Mouse (Mus musculus) MN1 (cell line): ENCODE measurements at regions not wholly inside any gene's neighbourhood (a gene's known extent, or its start where the extent isn't known, plus 50 kb on each side); places are given as distances from the start of the nearest gene placed in this dataset.
A peak's percentile ranks its signal among the peaks of the same experiment; 100 is the strongest.

Source experiments
- DNase-seq: peaks from one replicate; pipeline ENCODE4 v3.0.0-alpha.2; 2016; ENCODE audit warnings: low spot score

- DNase-seq, result no peak
These were observed 207.8 kb upstream of the Klf4 start for GRCm38 (mm10) chr4:55740062-55740461.

- DNase-seq, result no peak
These were observed 206.4 kb upstream of the Klf4 start for GRCm38 (mm10) chr4:55738714-55739113.

- DNase-seq, result no peak
These were observed 203.2 kb upstream of the Klf4 start for GRCm38 (mm10) chr4:55735453-55735852.

- no peak for DNase-seq
These were observed 202.1 kb upstream of the Klf4 start for GRCm38 (mm10) chr4:55734331-55734730.

- DNase-seq, result no peak
These were observed 201.0 kb upstream of the Klf4 start for GRCm38 (mm10) chr4:55733223-55733622.

- peak; percentile 47 for DNase-seq
These were observed 199.7 kb upstream of the Klf4 start for GRCm38 (mm10) chr4:55732006-55732405.

GRCm38 (mm10) chr4:55730266-55730665 is 198.0 kb upstream of the Klf4 start:
- DNase-seq, result peak; percentile 72

GRCm38 (mm10) chr4:55727178-55727577 is 194.9 kb upstream of the Klf4 start:
- no peak for DNase-seq

- no peak for DNase-seq
These were observed 193.8 kb upstream of the Klf4 start for GRCm38 (mm10) chr4:55726081-55726480.

GRCm38 (mm10) chr4:55724286-55724685 is 192.0 kb upstream of the Klf4 start:
- no peak for DNase-seq

- DNase-seq, result no peak
These were observed 190.9 kb upstream of the Klf4 start for GRCm38 (mm10) chr4:55723124-55723523.

GRCm38 (mm10) chr4:55722388-55722787 is 190.1 kb upstream of the Klf4 start:
- no peak for DNase-seq

GRCm38 (mm10) chr4:55721834-55722233 is 189.6 kb upstream of the Klf4 start:
- DNase-seq, result peak; percentile 16

GRCm38 (mm10) chr4:55718438-55718837 is 186.2 kb upstream of the Klf4 start:
- peak; percentile 25 for DNase-seq

- DNase-seq, result peak; percentile 9
These were observed 183.9 kb upstream of the Klf4 start for GRCm38 (mm10) chr4:55716161-55716651.

GRCm38 (mm10) chr4:55711500-55712341 is 179.5 kb upstream of the Klf4 start:
- no peak for DNase-seq

GRCm38 (mm10) chr4:55710476-55710875 is 178.2 kb upstream of the Klf4 start:
- DNase-seq, result no peak

- DNase-seq, result no peak
These were observed 176.5 kb upstream of the Klf4 start for GRCm38 (mm10) chr4:55708808-55709207.

- DNase-seq, result peak; percentile 55
These were observed 175.7 kb upstream of the Klf4 start for GRCm38 (mm10) chr4:55707916-55708315.

GRCm38 (mm10) chr4:55704921-55705320 is 172.7 kb upstream of the Klf4 start:
- DNase-seq, result no peak

- no peak for DNase-seq
These were observed 171.2 kb upstream of the Klf4 start for GRCm38 (mm10) chr4:55703346-55703916.

- no peak for DNase-seq
These were observed 169.1 kb upstream of the Klf4 start for GRCm38 (mm10) chr4:55701334-55701733.

- no peak for DNase-seq
These were observed 167.7 kb upstream of the Klf4 start for GRCm38 (mm10) chr4:55699917-55700316.
